Mouse (Mus musculus) bone marrow, adult 2 months (tissue): ENCODE measurements at regions not wholly inside any gene's neighbourhood (a gene's known extent, or its start where the extent isn't known, plus 50 kb on each side); places are given as distances from the start of the nearest gene placed in this dataset.

Experiments
- H3K27ac ChIP-seq: fragments of 200-500 bp; 2 replicates; pipeline ENCODE4 v1.5.1; 2012; ENCODE audit warnings: low read depth, mild to moderate bottlenecking, control low read depth, inconsistent platforms, low read length; ENCODE audit not compliant: control insufficient read depth, poor library complexity, insufficient read depth
- H3K4me1 ChIP-seq: fragments of 200-500 bp; 2 replicates; pipeline ENCODE4 v1.6.1; 2011; ENCODE audit warnings: low read length; ENCODE audit not compliant: control insufficient read depth, insufficient read depth
- H3K4me3 ChIP-seq: fragments of 200-500 bp; replicated peaks from 2 replicates; pipeline ENCODE3; 2011; ENCODE audit warnings: mild to moderate bottlenecking, low read depth, low read length, control low read depth; ENCODE audit not compliant: control insufficient read depth
- CTCF ChIP-seq: fragments of 200-500 bp; IDR thresholded peaks from 2 replicates; pipeline ENCODE4 v1.5.1; 2011; ENCODE audit warnings: low read length, control low read depth; ENCODE audit not compliant: control insufficient read depth, insufficient read depth
- POLR2A ChIP-seq: fragments of 200-500 bp; IDR thresholded peaks from 2 replicates; pipeline ENCODE4 v1.6.1; 2011; ENCODE audit warnings: low read depth, mild to moderate bottlenecking, control low read depth, low read length, borderline replicate concordance; ENCODE audit not compliant: control insufficient read depth
- WGBS: fragments of 180-500 bp; shearing (Covaris S2); methylation state at CpG from one replicate; pipeline ENCODE4 v1.1.7; 2018; 5-methylcytosine and 5-hydroxymethylcytosine counted together

DNA sequence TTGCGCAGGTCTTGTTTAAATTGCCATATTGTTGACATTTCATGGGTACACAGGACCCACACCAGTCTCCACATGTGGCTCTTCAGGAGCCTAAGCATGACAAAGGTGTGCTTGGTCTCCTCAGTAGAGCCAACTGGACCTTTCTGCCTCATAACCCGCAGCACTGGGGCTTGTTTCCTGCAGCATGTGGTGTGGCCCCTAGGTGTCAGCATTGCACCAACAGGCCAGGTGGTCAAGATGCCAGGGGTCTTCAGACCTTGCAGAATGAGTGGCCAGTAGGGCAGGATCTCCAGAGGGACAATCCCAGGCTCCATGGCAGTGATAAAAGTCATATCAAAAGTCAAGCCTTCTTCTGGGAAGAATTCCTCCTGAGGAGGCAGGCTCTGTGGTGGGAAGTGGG, 121.8 kb upstream of the Adamts16 start:
- H3K27ac ChIP-seq: no peak overlapping the region
- H3K4me3 ChIP-seq: no peak overlapping the region
- no peaks in the 10 kb centered on the region for H3K4me1 ChIP-seq
- TF ChIP-seq POLR2A (no peak), CTCF (no peak)
- 56% methylated on average over 2 of the region's 2 CpGs for WGBS

DNA sequence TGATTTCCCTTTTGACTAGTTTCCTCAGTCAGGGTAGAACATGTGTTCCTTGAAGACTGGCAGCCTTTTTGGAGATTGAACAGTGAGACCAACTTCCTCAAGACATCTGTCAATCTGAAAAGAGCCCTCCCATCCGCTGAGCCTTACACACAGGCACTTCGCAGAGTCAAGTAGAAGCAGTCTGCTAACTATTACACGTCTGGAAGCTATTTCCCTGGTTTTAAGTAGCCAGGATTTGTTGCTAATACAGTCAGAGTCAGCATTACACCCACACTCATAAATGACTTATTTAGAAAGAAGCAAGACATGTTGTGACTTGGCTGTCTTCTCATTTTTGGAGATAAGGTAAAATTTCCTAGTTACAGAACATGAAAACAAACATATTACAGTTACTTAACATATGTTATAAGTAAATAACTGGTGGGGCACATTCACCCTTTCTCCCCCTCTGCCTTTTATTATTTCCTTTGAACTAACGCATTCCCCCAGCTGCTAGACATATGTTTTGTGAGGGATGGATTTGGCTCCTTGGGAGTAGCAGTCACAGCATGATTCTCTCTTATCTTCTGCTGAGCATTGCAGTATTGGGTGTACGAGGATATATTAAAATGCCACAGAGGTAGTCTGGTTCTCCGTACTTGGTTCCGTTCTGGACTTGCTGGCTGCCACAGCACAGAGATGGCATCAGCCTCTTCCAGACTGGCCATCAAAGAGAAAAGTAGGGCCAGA, 92.9 kb upstream of the Adamts16 start:
- no peak overlapping the region for H3K4me3 ChIP-seq
- no peak for TF ChIP-seq POLR2A
- TF ChIP-seq CTCF: no peak
- 72% methylated on average over 7 of the region's 7 CpGs for whole genome bisulfite sequencing
- no peaks in the 10 kb centered on the region for H3K4me1 ChIP-seq
- H3K27ac ChIP-seq: no peak overlapping the region

DNA sequence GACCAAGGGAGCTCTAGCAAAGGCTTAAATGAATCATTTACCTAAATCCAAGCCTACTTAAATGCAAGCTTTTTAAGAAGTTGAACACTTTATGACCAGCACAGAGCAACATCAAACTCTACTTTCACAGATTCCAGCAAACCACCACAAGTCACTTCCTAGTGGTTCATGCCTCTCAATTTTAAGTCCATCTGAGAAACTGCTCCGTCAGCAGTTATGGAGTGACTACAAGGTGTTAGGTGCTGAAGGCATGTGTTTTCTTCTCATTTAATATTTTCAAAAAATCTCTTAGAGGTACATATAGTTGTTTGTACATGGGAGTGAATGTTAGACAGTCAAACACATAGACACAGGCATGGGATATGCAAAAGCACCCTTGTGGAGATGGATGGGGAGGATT, 72.2 kb upstream of the Adamts16 start:
- Histone ChIP-seq H3K27ac (no peak overlapping the region), H3K4me3 (no peak overlapping the region), H3K4me1 (no peaks in the 10 kb centered on the region)
- no peak for TF ChIP-seq CTCF
- TF ChIP-seq POLR2A: no peak
- 73% methylated on average over 1 of the region's 1 CpGs for WGBS

DNA sequence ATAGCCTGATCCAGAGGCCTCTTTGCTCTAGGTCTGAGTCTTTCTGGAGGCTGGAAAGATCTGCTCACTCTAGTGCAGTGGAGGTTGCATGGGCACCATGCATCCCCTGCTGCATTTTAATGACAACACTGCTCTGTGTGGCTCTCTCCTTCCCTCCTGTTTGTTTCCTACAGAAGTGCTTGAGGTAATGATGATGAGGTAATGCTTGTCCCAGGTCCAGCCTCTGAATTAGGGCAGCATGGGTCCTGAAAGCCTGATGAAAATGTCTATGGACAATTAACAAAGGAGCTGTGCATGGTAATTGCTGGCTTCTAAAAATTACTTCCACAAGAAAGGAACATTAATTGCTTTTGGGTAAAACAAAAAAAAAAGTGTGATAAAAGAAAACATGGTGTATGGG, 69.3 kb upstream of the Adamts16 start:
- Histone ChIP-seq H3K27ac (no peak overlapping the region), H3K4me1 (no peaks in the 10 kb centered on the region), H3K4me3 (no peak overlapping the region)
- TF ChIP-seq POLR2A (no peak), CTCF (no peak)

DNA sequence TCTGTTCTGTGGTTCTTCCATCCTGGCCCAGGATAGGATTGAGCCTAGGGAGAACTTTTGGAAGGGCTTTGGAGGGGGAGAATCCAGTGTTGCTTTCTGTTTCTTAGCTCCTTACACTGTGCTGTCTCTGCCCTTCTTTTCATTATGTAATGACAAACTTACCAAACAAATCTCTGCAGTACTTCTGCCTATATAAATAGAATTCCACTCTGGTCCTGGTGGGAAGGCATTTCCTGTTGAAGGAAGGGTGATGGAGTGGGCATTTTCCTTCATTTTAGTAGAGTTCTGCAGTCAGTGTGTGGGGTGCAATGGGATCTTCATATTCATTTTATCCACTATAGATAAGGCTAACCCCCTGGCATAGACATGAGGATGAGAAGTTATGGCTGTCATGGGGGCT, 63.2 kb upstream of the Adamts16 start:
- no peak overlapping the region for H3K27ac ChIP-seq
- TF ChIP-seq POLR2A: no peak
- TF ChIP-seq CTCF: no peak
- no peaks in the 10 kb centered on the region for H3K4me1 ChIP-seq
- no peak overlapping the region for H3K4me3 ChIP-seq

DNA sequence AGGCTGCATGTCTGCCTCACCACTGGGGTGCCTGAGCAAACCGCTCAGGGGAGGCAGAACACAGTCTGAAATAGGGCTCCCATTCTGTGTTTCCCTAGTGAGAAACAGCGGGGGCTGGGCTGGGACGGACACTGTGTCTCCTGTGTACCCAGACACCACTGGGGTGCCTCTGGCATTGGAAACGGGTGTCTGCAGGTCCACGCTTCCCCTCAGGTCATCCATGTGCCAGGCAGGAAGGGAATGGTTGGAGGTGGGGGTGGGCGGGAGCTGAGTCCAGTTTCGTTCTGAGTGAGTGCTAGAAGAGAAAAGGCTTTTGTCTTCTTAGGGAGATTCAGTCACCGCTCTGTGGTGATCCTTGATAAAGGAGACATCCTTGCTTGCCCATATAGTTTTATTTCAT, 62.2 kb upstream of the Adamts16 start:
- H3K27ac ChIP-seq: no peak overlapping the region
- WGBS: 79% methylated on average over 8 of the region's 8 CpGs
- H3K4me1 ChIP-seq: no peaks in the 10 kb centered on the region
- no peak for TF ChIP-seq CTCF
- TF ChIP-seq POLR2A: no peak
- H3K4me3 ChIP-seq: no peak overlapping the region

DNA sequence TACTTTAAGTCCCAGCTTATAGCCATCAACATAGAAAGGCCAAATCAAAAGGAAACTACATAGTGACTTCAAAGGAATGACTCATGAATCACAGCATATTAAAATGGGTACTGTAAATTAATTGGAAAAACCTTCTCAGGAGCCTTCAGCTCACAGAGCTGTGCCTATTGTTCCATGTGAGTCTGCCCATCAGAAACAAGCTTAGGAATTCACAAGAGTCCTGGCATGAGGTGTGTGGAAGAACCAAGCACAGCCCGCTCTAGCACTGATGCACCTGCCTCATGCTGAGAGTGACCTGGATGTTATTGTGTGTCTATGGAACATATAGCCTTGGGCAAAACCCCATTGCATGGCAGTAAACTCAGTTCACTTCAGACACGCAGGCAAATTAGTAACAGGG, 61.5 kb upstream of the Adamts16 start:
- Histone ChIP-seq H3K4me1 (no peaks in the 10 kb centered on the region), H3K27ac (no peak overlapping the region), H3K4me3 (no peak overlapping the region)
- WGBS: 81% methylated on average over 2 of the region's 2 CpGs
- TF ChIP-seq POLR2A (no peak), CTCF (no peak)

DNA sequence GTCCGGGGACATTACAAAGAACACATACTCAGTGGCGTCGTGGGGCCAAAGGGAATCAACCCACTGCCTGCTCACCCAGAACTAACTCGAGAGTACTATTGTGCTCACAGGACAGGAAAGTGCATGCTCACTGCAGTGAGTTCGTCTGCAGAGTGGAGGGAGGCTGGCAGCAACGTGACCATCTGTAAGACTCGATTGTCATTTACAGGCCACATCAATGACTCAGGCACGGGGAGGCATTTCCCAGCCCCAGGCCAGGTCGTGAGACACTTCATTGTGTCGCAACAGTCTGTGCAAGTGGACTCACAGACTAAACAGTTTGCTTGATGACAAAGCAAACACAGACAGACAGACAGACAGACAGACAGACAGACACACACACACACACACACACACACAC, 61.1 kb upstream of the Adamts16 start:
- no peak overlapping the region for H3K27ac ChIP-seq
- H3K4me3 ChIP-seq: no peak overlapping the region
- 41% methylated on average over 10 of the region's 10 CpGs for WGBS
- TF ChIP-seq CTCF: no peak
- TF ChIP-seq POLR2A: no peak
- no peaks in the 10 kb centered on the region for H3K4me1 ChIP-seq

DNA sequence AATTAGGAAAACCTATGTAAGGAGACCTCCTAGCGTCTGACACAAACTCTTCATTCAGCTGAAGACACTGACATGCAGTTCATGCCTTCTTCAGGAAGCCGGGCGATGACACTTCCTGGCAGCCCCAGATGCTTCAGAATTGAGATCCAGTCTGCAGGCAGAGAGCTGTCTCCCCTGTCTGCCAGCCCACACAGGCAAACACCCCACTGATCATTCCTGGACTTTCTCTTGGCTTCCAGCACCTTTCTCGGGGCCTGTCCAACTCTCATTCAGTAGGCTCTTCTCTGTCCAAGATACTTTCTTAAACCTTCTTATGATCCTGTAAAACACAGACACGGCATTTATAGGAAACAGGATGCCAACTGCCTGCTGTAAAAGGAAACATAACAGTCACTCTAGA, 50.0 kb upstream of the Adamts16 start:
- no peaks in the 10 kb centered on the region for H3K4me1 ChIP-seq
- H3K4me3 ChIP-seq: no peak overlapping the region
- no peak for TF ChIP-seq CTCF
- TF ChIP-seq POLR2A: no peak
- WGBS: 71% methylated on average over 5 of the region's 5 CpGs
- no peak overlapping the region for H3K27ac ChIP-seq
